Mouse (Mus musculus): ENCODE data around the gene Rubcn.
"Not testable (repeated sequence)": the region's sequence is repeated elsewhere in the genome, so short reads cannot be mapped to it uniquely, and the experiment has no call there.

Rubcn gene

DNA sequence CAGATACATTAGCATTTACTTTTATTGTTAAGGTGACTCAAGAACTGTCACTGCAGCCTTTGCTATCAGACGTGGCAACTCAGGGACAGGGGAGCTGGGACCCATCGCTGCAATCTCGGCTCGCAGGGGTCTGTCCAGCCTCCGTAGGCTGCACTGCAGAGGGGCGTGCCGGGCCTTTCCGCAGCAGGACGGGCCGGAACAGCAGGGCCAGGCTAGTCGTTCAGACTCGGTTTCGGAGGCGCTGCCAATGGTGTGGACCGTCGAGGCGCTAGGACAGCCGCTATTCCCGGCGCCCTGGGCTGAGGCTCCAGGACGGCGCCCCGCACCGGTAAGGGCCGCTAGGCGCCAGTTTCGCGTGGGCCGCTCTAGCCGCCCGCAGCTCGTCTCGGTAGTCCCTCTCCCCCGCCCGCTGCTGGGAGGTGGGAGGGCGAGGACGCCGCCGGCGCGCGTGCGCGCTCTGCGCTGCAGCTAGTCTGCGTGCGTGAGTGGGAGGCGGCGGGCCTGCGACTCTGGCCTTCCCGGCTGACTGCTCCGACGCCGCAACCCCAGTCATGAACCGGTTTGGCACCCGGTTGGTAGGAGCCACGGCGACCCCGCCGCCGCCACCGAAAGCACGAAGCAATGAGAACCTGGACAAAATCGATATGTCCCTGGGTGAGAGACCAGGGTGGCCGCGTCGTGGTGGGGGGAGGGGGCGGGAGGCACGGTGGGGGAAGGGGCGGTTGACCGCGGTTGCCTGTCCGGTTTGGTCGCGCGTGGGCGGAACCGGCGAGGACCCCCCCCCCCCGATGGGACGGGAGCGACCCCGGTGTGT lies at the start of gene Rubcn, which contains the start of gene Fyttd1:
Gene Rubcn, minus strand, starts transcription at position 424 of the 814 bp plus-strand sequence.
Gene Fyttd1, plus strand, starts transcription at position 158 of the 814 bp plus-strand sequence.
- DNase-seq (ENCODE audit: low spot score in 2 of 2), result peak; percentile 95

DNA sequence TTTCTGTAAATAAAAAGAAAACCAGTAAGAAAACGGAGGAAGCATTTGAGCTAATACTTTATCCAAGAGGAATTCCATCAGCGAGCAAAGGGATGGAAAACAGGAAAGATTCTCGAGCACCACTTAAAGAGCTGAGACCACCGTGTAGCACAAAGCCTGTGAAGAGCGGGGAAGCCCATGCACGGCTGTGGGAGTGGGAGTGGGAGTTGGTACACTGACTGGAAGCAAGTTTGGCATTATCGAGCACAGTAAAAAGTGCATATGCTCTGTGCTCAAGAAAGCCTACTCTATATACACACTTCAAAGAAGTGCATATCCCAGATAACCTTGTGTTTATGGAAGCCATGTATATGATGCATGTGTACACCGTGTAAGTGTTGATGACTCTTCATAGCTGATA lies 49.5 kb upstream of the Rubcn start:
- no peak for DNase-seq (ENCODE audit: low spot score in 2 of 2)

DNA sequence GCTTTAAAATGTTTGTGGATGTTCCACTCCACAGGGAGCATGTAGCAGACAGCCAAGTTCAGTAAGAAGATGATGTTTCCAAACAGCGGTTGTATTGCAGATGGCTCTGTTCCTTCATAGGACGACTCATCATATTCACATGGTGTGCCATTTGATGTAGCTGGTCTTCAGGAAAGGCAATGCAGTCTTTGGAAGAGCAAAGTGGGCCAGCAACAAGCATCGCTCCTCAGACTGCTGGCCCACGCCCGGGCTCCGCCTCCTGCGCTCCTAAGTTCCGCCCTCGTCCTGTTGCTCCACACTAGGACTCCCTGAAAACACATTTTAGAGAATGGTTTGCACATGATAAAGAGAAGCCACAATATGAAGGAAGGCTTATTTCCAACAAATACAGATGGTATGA lies 49.1 kb upstream of the Rubcn start:
- peak in 1 of 2 experiments; percentile 16 for DNase-seq (ENCODE audit: low spot score in 2 of 2)

- DNase-seq (ENCODE audit: low spot score in 2 of 2), result no peak
Measured at GRCm38 (mm10) chr16:32915292-32916068, 37.9 kb upstream of the Rubcn start.

DNA sequence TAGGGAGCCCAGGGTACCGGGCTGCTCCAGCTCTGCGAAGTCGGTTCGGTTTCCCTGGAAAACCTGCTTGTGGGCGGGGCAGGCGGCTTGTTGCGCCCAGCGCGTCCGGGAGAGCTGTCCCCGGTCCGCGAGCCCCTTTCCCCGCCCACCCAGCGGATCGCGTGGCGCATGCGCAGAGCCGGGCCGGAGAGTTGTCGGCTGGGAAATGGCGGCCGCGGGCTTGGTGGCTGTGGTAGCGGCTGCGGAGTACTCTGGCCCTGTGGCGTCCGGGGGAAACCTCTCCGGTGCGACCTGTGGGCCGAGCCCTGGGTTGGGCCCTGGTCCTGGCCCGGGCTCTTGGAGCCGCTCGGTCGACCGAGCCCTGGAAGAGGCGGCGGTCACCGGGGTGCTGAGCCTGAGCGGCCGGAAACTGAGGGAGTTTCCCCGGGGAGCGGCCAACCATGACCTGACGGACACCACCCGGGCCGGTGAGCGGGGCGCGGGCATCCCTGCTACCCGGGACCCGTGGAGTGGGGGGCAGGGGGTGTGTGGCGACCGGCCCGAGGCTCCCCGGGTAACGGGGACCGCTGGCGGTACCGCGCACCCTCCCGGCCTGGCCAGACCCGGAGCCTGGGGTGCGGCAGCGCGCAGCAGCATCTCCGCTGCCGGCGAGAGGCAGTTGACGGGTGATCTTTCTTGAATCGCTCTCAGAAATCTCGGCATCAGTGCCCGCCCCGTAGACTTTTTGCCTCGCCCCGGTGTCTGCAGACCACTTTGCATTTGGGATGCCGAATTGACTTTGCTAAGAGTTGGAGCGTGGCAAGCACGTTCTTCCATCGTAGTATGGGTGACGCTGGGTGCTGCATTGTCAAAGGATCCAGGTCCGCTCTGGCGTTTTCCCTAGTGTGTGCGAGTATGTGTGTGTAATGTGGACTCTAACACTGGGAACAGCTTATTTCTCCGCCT lies 36.6 kb upstream of the Rubcn start, which contains the start of gene Lrch3:
Gene Lrch3, plus strand, starts transcription at position 164 of the 945 bp plus-strand sequence.
- DNase-seq (ENCODE audit: low spot score in 2 of 2), result peak; percentile 92 to 94

DNA sequence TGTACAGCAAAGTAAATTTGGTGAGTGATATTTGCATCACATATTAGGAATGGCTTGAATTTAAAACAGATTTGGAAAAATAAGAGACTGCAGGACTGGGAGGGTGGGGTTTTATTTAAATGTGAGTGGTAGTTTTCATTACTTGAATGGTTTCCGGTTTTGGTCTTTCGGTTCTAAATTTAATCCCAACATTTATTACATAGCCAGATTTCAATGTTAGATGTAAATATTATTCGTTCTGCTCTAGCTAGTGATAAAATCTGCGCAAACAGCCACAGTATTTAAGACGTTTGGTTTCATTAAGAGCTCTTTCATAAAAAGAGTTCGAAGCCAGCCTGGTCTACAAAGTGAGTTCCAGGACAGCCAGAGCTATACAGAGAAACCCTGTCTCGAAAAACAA lies 35.6 kb upstream of the Rubcn start:
- no peak for DNase-seq (ENCODE audit: low spot score in 2 of 2)

DNA sequence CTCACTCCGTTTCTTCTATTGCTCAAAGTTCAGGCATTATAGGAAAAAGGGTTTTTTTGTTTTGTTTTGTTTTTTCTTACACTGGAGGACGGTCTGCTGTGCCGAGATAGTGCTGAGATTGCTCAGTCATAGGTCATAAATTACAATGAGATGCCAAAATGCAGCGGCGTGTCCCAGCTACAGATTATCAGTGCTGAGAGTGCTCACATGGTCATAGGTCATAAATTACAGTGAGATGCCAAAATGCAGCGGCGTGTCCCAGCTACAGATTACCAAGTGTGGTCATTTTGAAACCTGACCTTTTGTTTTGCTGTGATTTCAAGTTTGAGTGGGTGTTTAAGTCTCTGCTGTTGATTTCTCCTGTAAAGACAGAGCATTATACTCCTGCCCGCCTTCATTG lies 29.2 kb upstream of the Rubcn start:
- DNase-seq (ENCODE audit: low spot score in 2 of 2), result no peak

DNA sequence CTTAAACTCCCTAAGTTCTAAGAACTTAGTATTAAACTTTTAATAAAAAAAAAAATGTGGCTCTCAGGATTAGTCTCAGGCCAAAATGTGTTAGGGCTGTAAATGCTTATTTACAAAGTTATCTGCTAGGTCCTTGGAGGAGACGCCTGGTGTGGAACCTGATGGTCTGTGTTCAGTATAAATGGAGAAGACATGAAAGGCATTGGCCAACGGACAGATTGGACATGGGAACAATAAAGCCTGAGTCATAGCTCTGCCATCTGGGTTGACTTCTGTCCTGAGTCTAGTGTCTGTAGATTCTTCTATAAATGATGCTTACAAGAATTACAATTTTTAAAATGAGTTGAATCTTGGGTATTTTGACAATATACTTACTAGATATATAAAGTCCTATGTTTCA lies 28.6 kb upstream of the Rubcn start:
- DNase-seq (ENCODE audit: low spot score in 2 of 2), result no peak

- DNase-seq (ENCODE audit: low spot score in 2 of 2), result no peak
Measured at GRCm38 (mm10) chr16:32902051-32902428, 24.5 kb upstream of the Rubcn start.

- no peak for DNase-seq (ENCODE audit: low spot score in 2 of 2)
Measured at GRCm38 (mm10) chr16:32901360-32902050, 23.9 kb upstream of the Rubcn start.

DNA sequence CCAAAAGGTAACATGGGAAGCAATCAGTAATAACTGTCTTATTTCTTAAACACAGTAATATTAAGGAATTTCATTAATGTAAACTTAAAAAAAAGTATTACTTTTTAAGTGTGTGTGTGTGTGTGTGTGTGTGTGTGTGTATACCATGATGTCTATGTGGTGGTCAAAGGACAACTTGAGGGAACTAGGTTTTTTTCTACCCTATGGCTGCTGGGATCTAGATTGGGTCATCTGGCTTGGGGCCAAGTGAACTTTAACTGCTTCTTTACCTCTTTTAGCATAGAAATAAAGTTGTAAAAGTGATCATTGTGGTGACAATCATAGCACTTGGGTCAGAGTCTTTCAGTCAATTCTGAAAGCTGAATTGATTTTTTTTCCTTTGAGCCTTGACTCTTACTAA lies 18.6 kb upstream of the Rubcn start:
- DNase-seq (ENCODE audit: low spot score in 2 of 2), result no peak

DNA sequence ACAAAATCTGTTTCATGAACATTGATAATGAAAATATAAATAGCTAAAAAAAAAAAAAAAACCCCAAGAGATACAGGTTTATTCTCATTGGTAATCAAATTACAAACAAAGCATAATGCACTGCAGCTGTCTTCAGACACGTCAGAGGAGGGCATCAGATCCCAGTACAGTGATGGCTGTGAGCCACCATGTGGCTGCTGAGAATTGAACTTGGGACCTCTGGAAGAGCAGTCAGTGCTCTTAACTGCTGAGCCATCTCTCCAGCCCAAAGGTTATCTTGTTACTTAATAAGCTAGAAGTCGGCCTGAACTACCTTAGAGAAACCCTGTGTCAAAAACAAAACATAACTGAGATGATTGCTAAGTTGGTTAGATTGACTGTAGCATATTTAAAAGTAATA lies 12.3 kb upstream of the Rubcn start:
- DNase-seq (ENCODE audit: low spot score in 2 of 2), result no peak

GRCm38 (mm10) chr16:32887996-32888395 lies 10.4 kb upstream of the Rubcn start:
- no peak for DNase-seq (ENCODE audit: low spot score in 2 of 2)

GRCm38 (mm10) chr16:32881538-32881937 lies 4.0 kb upstream of the Rubcn start:
- no peak for DNase-seq (ENCODE audit: low spot score in 2 of 2)

- no peak for DNase-seq (ENCODE audit: low spot score in 2 of 2)
Measured at GRCm38 (mm10) chr16:32878972-32879926, 1.7 kb upstream of the Rubcn start.

DNA sequence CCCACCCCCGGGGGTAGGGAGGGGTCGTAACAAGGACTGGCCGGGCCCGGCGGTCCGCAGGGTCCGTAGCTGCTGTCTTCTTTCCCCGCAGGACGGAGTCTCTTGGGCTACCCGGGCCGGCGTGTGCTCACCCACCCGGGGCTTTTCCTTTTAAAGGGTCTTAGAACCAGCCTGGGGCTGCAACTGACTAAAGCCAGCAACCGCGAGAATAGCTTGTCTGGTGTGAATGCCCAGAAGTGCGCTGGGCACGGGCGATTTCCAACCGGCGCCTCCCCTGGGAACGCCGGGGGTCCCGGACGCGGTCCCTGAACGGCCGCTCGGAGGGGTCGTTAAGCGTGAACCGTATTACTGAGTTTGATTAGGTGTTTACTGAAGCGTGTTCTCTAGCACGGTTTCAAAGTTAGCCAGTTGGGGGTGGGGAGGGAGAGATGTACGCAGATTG lies 612 bp upstream of the Rubcn start:
- peak in 1 of 2 experiments; percentile 34 for DNase-seq (ENCODE audit: low spot score in 2 of 2)

- no peak for DNase-seq (ENCODE audit: low spot score in 2 of 2)
Measured at GRCm38 (mm10) chr16:32876831-32877230, 735 bp downstream of the Rubcn start.

GRCm38 (mm10) chr16:32875847-32876246 lies 1.7 kb downstream of the Rubcn start:
- no peak for DNase-seq (ENCODE audit: low spot score in 2 of 2)

GRCm38 (mm10) chr16:32875281-32875680 lies 2.3 kb downstream of the Rubcn start:
- DNase-seq (ENCODE audit: low spot score in 2 of 2), result not testable (repeated sequence)

GRCm38 (mm10) chr16:32873366-32873765 lies 4.2 kb downstream of the Rubcn start:
- DNase-seq (ENCODE audit: low spot score in 2 of 2), result no peak
